Mouse (Mus musculus): ENCODE measurements around the gene Creb3l4.

DNA sequence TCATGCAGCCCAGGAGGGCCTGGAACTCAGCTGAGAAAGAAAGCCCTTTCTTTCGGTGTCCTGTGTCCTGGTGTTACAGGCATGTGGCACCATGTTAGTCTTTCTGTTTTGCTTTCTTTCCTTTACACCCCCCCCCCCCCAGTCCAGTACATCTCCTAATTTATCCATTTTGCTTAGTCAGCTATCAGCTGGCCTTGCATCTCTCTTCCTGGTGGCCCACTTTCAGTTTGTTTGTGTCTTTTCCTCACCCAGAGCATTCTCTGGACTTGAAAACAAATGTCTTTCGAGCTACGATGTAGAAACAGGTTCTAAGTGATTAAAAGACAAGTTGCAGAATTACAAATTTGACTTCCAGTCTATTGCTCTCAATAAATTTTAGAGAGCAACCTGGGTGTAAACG is 20.9 kb downstream of the Creb3l4 start:
- TF ChIP-seq BHLHE40 (IDR thresholded peaks at IDR 0.05; ENCODE audit: borderline replicate concordance, low read depth, low read length) = no peak
- no peak for TF ChIP-seq CTCF (IDR thresholded peaks at IDR 0.05 in 2 of 3, conservative IDR thresholded peaks at IDR 0.05 in 1 of 3; ENCODE audit: control insufficient read depth in 1 of 3, insufficient read depth in 1 of 3, low read depth in 2 of 3, low read length in 3 of 3, poor library complexity in 1 of 3, severe bottlenecking in 1 of 3)
- TF ChIP-seq USF1 (IDR thresholded peaks at IDR 0.05; ENCODE audit: low read depth, low read length) = no peak
- no peak for TF ChIP-seq POLR2A (IDR thresholded peaks at IDR 0.05; ENCODE audit: control insufficient read depth in 1 of 2, insufficient read depth in 1 of 2, low read depth in 1 of 2, low read length in 2 of 2, poor library complexity in 1 of 2)
- TF ChIP-seq MEF2A (IDR thresholded peaks at IDR 0.05; ENCODE audit: extremely low read depth, insufficient replicate concordance, low read depth, low read length, poor library complexity, severe bottlenecking) = no peak
- TF ChIP-seq GATA1 (IDR thresholded peaks at IDR 0.05; ENCODE audit: low read depth, low read length) = no peak
